In genomic region chr19:33042760-33043159, GRCm38 (mm10) we compare ENCODE assay signal across 18 mouse cellular contexts.
"Had no signal": no experiment of that assay in that cellular context is flagged by ENCODE, and none has a peak within 500 bp of the region (broad histone marks: within the 10 kb centered on the region; RNA-seq: fewer than 3 reads in every experiment).

No protein-coding gene starts in this region.

- H3K9me3 ChIP-seq: limb, embryonic 10.5 days; liver, embryonic 15.5 days; midbrain, embryonic 10.5 days; midbrain, embryonic 15.5 days; neural tube, embryonic 13.5 days had no signal

- H3K27ac ChIP-seq: layer of hippocampus, adult 2 months; left cerebral cortex, adult 2 months; limb, embryonic 10.5 days; liver, embryonic 15.5 days; midbrain, embryonic 10.5 days; midbrain, embryonic 15.5 days; neural tube, embryonic 13.5 days had no signal

- ATAC-seq: midbrain, embryonic 15.5 days had no signal

- H3K36me3 ChIP-seq: limb, embryonic 10.5 days; liver, embryonic 15.5 days; midbrain, embryonic 10.5 days; midbrain, embryonic 15.5 days; neural tube, embryonic 13.5 days had no signal

- H3K4me3 ChIP-seq: layer of hippocampus, adult 2 months; left cerebral cortex, adult 2 months; limb, embryonic 10.5 days; liver, embryonic 15.5 days; midbrain, embryonic 10.5 days; midbrain, embryonic 15.5 days; neural tube, embryonic 13.5 days had no signal

- H3K9ac ChIP-seq: liver, embryonic 15.5 days; midbrain, embryonic 15.5 days; neural tube, embryonic 13.5 days had no signal

- H3K4me1 ChIP-seq: liver, embryonic 15.5 days; midbrain, embryonic 10.5 days; midbrain, embryonic 15.5 days; neural tube, embryonic 13.5 days had no signal

- H3K4me2 ChIP-seq: liver, embryonic 11.5 days; liver, embryonic 15.5 days; midbrain, embryonic 15.5 days; neural tube, embryonic 13.5 days had no signal

- DNase-seq: kidney, adult 11 months; kidney, adult 9 months; kidney, postnatal 10 days; kidney, postnatal 4 days; lung, adult 2 months; lung, postnatal 14 days; right cerebral cortex, adult 18-20 months; right cerebral cortex, postnatal 25 days; thymus, adult 18-20 months; thymus, postnatal 14 days had no signal

- H3K27me3 ChIP-seq: liver, embryonic 15.5 days; midbrain, embryonic 15.5 days; neural tube, embryonic 13.5 days had no signal
